Mouse (Mus musculus) embryo, embryonic 11.5 days (tissue): ENCODE results near the gene Gm49403.
A peak's percentile ranks its signal among the peaks of the same experiment; 100 is the strongest.
"Not testable (repeated sequence)": the region's sequence is repeated elsewhere in the genome, so short reads cannot be mapped to it uniquely, and the experiment has no call there.

Experiments
- DNase-seq: peaks from one replicate; pipeline ENCODE4 v3.0.0-alpha.2; 2012; ENCODE audit warnings: low read depth, low spot score

The Gm49403 gene

DNA sequence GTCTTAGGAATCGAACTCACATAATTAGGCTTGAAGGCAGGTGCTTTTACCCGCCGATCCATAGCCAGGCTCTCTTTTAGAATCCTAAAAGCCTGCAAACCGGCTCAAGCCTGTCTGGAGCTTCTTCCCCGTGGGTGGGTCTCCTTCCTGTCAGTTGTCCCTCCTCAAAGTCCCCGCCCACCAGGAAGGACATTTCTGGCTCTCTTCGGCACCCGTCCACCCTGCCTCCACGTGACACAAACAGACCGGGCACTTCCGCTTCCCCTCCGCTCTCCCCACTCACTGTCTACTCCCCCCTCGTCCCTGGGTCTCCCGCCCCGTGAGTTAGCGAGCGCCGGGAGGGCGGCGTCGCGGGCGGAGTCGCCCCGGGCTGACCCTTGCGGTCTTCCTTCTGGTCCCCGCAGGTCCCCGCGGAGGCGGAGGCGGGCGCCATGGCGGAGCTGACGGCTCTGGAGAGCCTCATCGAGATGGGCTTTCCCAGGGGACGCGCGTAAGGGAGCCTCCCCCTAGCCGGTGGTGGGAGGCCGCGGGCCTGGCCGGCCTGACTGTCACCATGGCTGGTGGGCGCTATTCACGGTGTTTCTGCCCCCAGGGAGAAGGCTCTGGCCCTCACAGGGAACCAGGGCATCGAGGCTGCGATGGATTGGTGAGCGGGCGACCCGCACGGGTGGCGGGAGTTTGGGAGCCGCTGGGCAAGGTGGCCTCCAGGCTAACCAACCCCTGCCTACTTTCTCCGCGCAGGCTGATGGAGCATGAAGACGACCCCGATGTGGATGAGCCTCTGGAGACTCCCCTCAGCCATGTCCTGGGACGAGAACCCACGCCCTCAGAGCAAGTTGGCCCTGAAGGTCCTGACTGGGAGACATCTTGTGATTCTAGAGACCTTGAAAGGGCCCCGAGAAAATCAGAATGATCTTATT, 12.2 kb upstream of the Gm49403 start, which contains the start of gene Ubxn1:
TSS of gene Ubxn1 (plus strand) at position 230 of the 920 bp plus-strand sequence.
- peak; percentile 91 for DNase-seq

GRCm38 (mm10) chr19:8872266-8872840, 11.4 kb upstream of the Gm49403 start:
- DNase-seq, result no peak

DNA sequence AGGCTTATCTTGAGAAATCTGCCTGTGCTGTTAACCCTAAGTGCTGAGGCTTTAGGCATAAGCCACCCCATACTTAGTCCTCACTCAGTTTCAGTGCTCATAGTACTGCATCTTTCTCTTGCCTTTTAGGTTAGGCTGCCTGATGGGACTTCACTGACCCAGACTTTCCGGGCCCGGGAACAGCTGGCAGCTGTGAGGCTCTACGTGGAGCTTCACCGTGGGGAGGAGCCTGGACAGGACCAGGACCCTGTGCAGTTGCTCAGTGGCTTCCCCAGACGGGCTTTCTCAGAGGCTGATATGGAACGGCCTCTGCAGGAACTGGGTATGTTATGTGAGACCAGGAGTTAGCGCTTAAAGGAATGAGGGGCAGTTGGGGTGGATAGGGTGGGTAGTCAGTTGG, 8.7 kb upstream of the Gm49403 start:
- DNase-seq, result no peak

GRCm38 (mm10) chr19:8880311-8881033, 3.3 kb upstream of the Gm49403 start, which contains the start of gene Uqcc3:
TSS of gene Uqcc3 (minus strand) at chr19:8880923.
- peak; percentile 70 for DNase-seq

DNA sequence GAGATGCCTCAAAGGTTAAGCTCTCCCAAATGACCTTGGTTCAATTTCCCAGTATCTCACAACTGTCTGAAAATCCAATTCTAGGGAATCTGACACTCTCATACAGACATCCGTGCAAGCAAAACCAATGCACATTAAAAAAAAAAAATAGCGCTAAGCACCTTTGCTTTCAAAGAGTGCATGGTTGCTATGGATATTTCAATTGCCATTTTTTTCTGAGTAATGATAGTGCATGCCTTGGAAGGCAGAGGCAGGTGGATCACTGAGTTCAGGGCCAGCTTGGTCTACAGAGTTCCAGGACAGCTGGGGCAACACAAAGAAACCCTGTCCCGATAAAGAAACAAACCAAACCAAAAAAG, 2.7 kb upstream of the Gm49403 start:
- no peak for DNase-seq

- DNase-seq, result no peak
Measured at GRCm38 (mm10) chr19:8886916-8887584, 3.3 kb downstream of the Gm49403 start.

GRCm38 (mm10) chr19:8887585-8888463, 4.1 kb downstream of the Gm49403 start:
- DNase-seq, result no peak

DNA sequence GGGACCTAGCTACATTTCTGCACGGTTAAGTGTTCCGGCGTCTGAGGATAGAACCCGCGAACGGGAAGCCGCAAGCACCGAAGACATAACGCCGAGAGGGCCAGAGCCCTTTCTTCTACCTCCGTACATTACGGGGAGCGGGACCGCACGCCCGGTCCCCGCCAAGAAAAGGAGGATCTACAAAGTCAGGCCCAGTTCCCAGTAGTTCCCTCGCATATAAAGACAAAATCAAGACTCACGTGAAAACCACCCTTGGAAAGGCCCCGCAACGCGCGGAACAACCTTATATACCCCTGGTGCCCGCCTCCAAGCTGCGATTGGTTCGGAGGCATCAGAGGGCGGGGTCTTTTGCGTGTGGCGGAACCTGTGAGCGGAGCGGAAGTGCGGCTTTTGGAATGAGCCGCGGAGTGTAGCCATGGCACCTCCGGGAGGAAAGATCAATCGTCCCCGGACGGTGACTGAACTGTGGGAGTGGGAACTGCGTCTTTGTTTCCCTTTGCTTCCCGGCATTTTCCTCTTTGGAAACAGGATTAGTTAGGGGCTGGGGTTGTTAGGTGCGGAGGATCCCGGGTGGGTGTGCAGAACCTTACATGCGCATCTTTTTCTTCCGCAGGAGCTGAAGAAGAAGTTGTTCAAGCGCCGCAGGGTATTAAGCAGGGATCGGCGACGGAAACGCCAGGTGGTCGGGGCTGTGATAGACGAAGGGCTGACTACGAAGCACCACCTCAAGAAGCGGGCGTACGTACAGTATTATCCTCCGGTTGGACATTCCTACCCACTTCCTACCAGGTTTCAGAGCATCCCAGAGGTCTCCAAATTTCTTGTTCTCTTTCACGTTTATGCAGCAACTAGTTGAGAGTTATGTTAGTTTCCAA, 5.0 kb downstream of the Gm49403 start, which contains the start of the genes 1810009A15Rik and Gm49416:
TSS of gene 1810009A15Rik (plus strand) at position 343 of the 875 bp plus-strand sequence.
TSS of gene Gm49416 (plus strand) at position 416 of the 875 bp plus-strand sequence.
- DNase-seq, result peak; percentile 95

DNA sequence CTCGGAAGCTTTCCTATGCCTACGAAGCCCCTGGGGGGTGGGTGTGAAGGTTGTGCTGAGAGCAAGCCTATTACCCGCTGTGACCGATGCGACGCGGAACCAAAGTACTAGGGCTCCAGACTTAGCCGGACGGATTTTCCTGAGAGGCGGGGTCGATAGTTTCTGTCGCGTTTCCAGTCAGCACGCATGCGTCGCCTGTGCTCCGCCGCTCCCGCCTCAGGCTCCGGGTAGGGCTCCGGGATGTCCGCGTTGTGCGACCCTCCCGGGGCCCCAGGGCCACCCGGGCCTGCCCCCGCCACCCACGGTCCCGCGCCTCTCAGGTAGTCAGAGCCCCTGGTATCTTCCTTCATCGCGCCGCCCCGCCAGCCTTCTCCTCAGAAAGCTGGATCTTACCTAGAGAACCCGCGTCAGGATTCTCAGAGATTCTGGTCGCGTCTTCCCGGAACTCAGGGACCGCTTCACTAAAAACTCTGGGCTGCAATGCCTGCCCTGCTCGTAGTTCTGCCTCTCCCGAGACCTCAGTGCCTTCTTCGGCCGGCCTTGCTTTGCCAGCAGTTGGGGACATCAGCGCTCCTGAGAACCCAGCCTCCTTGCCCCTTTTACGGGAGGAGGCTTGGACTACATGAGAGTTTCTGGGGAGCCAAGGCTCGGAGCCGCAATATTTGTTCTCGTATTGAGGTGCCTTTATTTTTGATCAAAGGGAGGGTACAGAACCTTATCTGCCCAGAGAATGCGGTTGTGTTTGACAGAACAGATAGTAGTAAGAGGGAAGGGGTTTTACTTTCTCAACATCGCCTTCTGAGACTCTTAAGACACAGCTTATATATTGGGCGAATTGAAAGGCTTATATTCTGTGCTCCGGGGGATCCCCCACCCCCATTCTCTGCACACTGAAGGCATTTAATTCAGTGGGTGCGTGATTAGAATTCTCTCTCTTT, 9.4 kb downstream of the Gm49403 start, which contains the start of gene Ints5:
TSS of gene Ints5 (plus strand) at position 177 of the 938 bp plus-strand sequence.
- DNase-seq, result peak; percentile 75

GRCm38 (mm10) chr19:8895397-8895960, 11.7 kb downstream of the Gm49403 start:
- DNase-seq, result no peak

DNA sequence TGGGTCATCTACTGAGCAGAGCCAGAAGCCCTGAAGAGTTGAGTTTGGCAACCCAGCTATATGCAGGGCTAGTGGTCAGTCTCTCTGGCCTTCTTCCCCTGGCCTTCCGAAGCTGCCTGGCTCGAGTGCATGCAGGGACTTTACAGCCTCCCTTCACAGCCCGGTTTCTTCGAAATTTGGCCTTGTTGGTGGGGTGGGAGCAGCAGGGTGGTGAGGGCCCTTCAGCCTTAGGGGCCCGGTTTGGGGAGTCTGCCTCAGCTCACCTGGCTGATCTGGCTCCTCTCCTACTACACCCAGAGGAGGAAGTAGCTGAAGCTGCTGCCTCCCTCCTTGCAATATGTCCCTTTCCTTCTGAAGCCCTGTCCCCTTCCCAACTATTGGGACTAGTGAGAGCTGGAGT, 12.5 kb downstream of the Gm49403 start:
- not testable (repeated sequence) for DNase-seq

- not testable (repeated sequence) for DNase-seq
Measured at GRCm38 (mm10) chr19:8897211-8897864, 13.6 kb downstream of the Gm49403 start.

GRCm38 (mm10) chr19:8897865-8898495, 14.2 kb downstream of the Gm49403 start, which contains the start of gene Ganab:
TSS of gene Ganab (plus strand) at chr19:8898071.
- DNase-seq, result peak; percentile 93

- no peak for DNase-seq
Measured at GRCm38 (mm10) chr19:8898576-8898975, 14.8 kb downstream of the Gm49403 start.

GRCm38 (mm10) chr19:8899079-8899478, 15.3 kb downstream of the Gm49403 start:
- DNase-seq, result no peak

GRCm38 (mm10) chr19:8903412-8903811, 19.7 kb downstream of the Gm49403 start:
- no peak for DNase-seq

DNA sequence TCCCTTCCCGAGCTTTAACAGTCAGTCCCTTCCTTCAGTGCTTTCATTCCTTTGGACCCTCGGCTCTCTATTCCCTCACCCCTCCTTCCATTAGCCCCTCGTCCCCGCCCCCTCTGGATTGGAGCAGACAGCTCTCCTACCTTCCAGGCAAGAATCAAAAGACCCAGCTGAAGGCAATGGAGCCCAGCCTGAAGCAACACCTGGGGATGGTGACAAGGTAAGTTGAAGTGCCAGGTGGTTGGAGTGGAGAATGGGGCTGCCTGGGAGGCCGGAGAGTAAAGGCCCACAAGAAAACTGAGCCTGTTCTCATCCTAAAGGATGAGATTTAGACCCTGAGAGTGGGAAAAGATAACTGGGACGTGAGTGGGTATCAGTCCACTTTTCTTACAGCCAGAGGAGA, 24.8 kb downstream of the Gm49403 start:
- no peak for DNase-seq
